Mouse (Mus musculus) hindbrain, postnatal 0 days (tissue): Measurements from ENCODE around the gene Vdr. TPM values are rescaled to one million over a fixed set of nuclear protein-coding genes. Genes with fewer than 3 reads are reported as not detected.
A peak's percentile ranks its signal among the peaks of the same experiment; 100 is the strongest.

Experiments
- ATAC-seq: fragments of 200-750 bp; cut with Nextera tagmentation; 2 replicates; pipeline ENCODE4 v1.8.0; 2017; ENCODE audit warnings: mild to moderate bottlenecking, moderate TSS enrichment, moderate library complexity
- DNase-seq: peaks from one replicate; pipeline ENCODE4 v3.0.0-alpha.2; 2015; ENCODE audit warnings: low spot score
- H3K27ac ChIP-seq: fragments of 300-500 bp; sonication (generic); 2 replicates; pipeline ENCODE4 v1.5.1; 2014; ENCODE audit warnings: mild to moderate bottlenecking
- H3K27me3 ChIP-seq: fragments of 300-500 bp; sonication (generic); 2 replicates; pipeline ENCODE4 v1.6.1; 2014; ENCODE audit warnings: low read length, mixed read lengths; ENCODE audit not compliant: insufficient read depth
- H3K36me3 ChIP-seq: fragments of 300-500 bp; sonication (generic); 2 replicates; pipeline ENCODE4 v1.6.1; 2014; ENCODE audit warnings: low read length, mixed read lengths; ENCODE audit not compliant: insufficient read depth
- H3K4me1 ChIP-seq: fragments of 300-500 bp; sonication (generic); 2 replicates; pipeline ENCODE4 v1.6.1; 2014; ENCODE audit warnings: antibody characterized with exemption, low read length, mixed read lengths; ENCODE audit not compliant: insufficient read depth
- H3K4me2 ChIP-seq: fragments of 300-500 bp; sonication (generic); 2 replicates; pipeline ENCODE4 v1.6.1; 2014; ENCODE audit warnings: low read depth, mild to moderate bottlenecking, low read length, moderate library complexity, mixed read lengths
- H3K4me3 ChIP-seq: fragments of 300-500 bp; sonication (generic); 2 replicates; pipeline ENCODE4 v1.5.1; 2014; ENCODE audit warnings: low read length
- H3K9ac ChIP-seq: fragments of 300-500 bp; sonication (generic); replicated peaks from 2 replicates; pipeline ENCODE4 v1.6.1; 2014; ENCODE audit warnings: mild to moderate bottlenecking, low read length, moderate library complexity, mixed read lengths
- H3K9me3 ChIP-seq: fragments of 300-500 bp; sonication (generic); 2 replicates; pipeline ENCODE4 v1.6.1; 2016; ENCODE audit warnings: low read length, mixed read lengths
- CTCF ChIP-seq: IDR thresholded peaks from 2 replicates; pipeline ENCODE4 v1.5.1; 2016; ENCODE audit warnings: antibody characterized with exemption, control low read depth, low read depth
- WGBS: fragments of 180-500 bp; shearing (Covaris S2); extraction: QIAGEN DNeasy Blood & Tissue Kit; methylation state at CpG from one replicate; pipeline ENCODE4 v1.1.7; 2014; 5-methylcytosine and 5-hydroxymethylcytosine counted together
- polyA plus RNA-seq: library from polyadenylated mRNA; unstranded; fragments of >200 nt; fragmentation: Nextera tagmentation; extraction: Ambion mirVana; gene quantifications from 2 replicates; pipeline ENCODE4 v1.2.1, GENCODE M21; 2015
- total RNA-seq: library from RNA; depleted of rRNA; stranded (reverse); fragments of >200 nt; gene quantifications from 2 replicates; pipeline ENCODE4 v1.2.3, GENCODE M21; 2014

The Vdr gene
- total and polyA plus RNA-seq, 2 experiments from 2014 or later, result 0.26 to 0.76 TPM

DNA sequence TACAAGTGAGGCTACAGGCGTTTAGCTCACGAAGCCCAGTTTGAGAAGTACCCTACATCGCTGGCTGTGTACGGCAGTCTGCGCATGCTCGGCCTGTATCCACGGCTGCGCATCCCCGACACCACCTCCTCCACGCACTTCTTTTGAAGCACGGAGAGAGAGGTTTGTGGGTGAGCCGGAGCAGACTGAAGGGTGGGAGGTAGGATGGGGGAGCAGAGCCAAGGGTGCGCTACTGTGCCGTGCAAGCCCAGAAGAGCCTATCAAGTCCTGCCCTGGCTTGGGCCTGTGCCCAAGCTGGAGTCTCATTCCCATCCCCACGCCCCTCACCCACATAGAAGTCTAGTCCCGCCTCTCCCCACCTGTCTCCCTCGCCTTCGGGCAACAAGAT is 46.9 kb downstream of the Vdr start:
- no peak for ATAC-seq
- Histone ChIP-seq H3K4me1 (no peaks in the 10 kb centered on the region), H3K36me3 (no peaks in the 10 kb centered on the region), H3K27ac (no peak overlapping the region), H3K9ac (no peak overlapping the region), H3K27me3 (no peaks in the 10 kb centered on the region), H3K9me3 (no peaks in the 10 kb centered on the region), H3K4me2 (no peak overlapping the region), H3K4me3 (no peak overlapping the region)
- no peak for TF ChIP-seq CTCF
- DNase-seq, result no peak
- 78% methylated on average over 18 of the region's 18 CpGs for WGBS

- Histone ChIP-seq H3K27ac (no peak overlapping the region), H3K27me3 (no peaks in the 10 kb centered on the region), H3K4me3 (no peak overlapping the region), H3K9me3 (no peaks in the 10 kb centered on the region), H3K36me3 (no peaks in the 10 kb centered on the region), H3K4me1 (no peaks in the 10 kb centered on the region), H3K4me2 (no peak overlapping the region), H3K9ac (no peak overlapping the region)
- no peak for TF ChIP-seq CTCF
- 47% methylated on average over 14 of the region's 14 CpGs for WGBS
- ATAC-seq (no peak), DNase-seq (peak; percentile 15)
Measured at GRCm38 (mm10) chr15:97862881-97863493, 47.4 kb downstream of the Vdr start.

DNA sequence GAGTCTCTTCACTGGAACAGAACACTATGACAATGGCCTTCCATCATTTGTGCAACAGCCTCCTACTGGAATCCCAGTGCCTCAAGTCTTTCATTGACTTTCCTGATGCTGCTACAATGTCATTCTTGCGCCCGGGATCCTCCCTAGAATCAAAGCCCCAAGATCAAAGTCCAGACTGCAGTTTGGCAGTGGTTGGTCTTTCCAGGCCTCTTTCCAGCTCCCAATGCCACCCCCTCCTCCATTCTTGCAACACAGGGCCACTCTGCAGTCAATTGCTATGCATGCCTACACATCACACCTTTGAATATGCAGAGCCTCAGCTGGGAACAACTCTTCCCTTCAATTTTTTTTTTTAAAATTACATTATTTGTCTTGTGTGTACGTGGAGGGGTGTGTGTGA is 50.1 kb downstream of the Vdr start:
- ATAC-seq, result no peak
- H3K27ac ChIP-seq, result no peak overlapping the region
- no peak for TF ChIP-seq CTCF
- H3K4me2 ChIP-seq, result no peak overlapping the region
- 72% methylated on average over 3 of the region's 3 CpGs for WGBS
- H3K9me3 ChIP-seq, result no peaks in the 10 kb centered on the region
- H3K4me3 ChIP-seq, result no peak overlapping the region
- no peaks in the 10 kb centered on the region for H3K27me3 ChIP-seq
- H3K9ac ChIP-seq, result no peak overlapping the region
- no peaks in the 10 kb centered on the region for H3K36me3 ChIP-seq
- no peak for DNase-seq
- H3K4me1 ChIP-seq, result no peaks in the 10 kb centered on the region

- H3K36me3 ChIP-seq, result no peaks in the 10 kb centered on the region
- no peak overlapping the region for H3K27ac ChIP-seq
- 94% methylated on average over 4 of the region's 4 CpGs for whole genome bisulfite sequencing
- no peaks in the 10 kb centered on the region for H3K4me1 ChIP-seq
- TF ChIP-seq CTCF, result no peak
- H3K9me3 ChIP-seq, result no peaks in the 10 kb centered on the region
- no peak overlapping the region for H3K9ac ChIP-seq
- no peak for ATAC-seq
- no peak for DNase-seq
- no peak overlapping the region for H3K4me3 ChIP-seq
- H3K4me2 ChIP-seq, result no peak overlapping the region
- no peaks in the 10 kb centered on the region for H3K27me3 ChIP-seq
Measured at GRCm38 (mm10) chr15:97858431-97858830, 52.0 kb downstream of the Vdr start.

- Histone ChIP-seq H3K4me1 (no peaks in the 10 kb centered on the region), H3K4me3 (no peak overlapping the region), H3K9me3 (no peaks in the 10 kb centered on the region), H3K9ac (no peak overlapping the region), H3K27me3 (no peaks in the 10 kb centered on the region), H3K4me2 (no peak overlapping the region), H3K27ac (no peak overlapping the region), H3K36me3 (no peaks in the 10 kb centered on the region)
- ATAC-seq (no peak), DNase-seq (no peak)
- whole genome bisulfite sequencing, result 69% methylated on average over 6 of the region's 6 CpGs
- TF ChIP-seq CTCF, result no peak
Measured at GRCm38 (mm10) chr15:97854551-97854950, 55.9 kb downstream of the Vdr start.

DNA sequence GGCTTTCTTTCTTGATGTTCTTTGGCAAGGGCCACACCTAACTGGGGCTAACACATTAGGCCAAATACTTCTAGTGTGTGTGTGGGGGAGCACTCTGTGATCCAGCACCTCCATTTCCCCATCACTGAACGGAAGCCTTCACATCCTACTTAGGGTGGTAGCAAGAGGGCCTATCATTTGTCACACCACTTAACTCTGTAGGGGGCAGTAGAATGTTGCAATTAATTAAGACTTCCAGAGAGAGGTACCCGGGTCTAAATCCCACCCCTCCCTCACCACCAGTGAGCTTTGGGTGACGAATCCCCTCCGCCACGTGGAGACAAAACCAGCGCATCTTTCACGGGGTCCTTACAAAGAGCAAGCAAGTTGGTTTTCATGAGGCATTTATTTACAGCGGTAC is 56.4 kb downstream of the Vdr start:
- Histone ChIP-seq H3K9ac (no peak overlapping the region), H3K36me3 (no peaks in the 10 kb centered on the region)

DNA sequence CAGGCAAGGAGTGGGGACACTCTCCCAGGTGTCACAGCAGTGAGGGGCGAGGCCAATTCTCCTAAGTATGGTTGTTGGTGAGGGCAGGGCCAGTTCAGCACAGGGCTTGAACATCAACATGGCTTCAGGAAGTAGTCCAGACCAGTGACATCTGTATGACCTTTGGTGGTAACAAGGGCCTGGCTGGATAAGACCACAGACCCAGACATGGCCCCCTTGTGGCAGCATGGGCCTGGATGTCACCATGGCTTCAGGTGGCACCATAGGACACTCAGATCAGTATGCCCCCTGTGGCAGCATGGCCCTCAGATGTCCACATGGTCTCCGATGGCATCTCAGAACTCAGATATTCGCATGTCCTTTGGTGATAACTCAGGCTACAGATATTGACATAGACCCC is 58.1 kb downstream of the Vdr start:
- no peak overlapping the region for H3K4me2 ChIP-seq
- no peak for ATAC-seq
- H3K4me1 ChIP-seq, result no peaks in the 10 kb centered on the region
- no peak overlapping the region for H3K27ac ChIP-seq
- H3K9me3 ChIP-seq, result no peaks in the 10 kb centered on the region
- DNase-seq, result no peak
- H3K27me3 ChIP-seq, result no peaks in the 10 kb centered on the region
- H3K4me3 ChIP-seq, result no peak overlapping the region
- 94% methylated on average over 3 of the region's 3 CpGs for WGBS
- no peak overlapping the region for H3K9ac ChIP-seq
- H3K36me3 ChIP-seq, result no peaks in the 10 kb centered on the region
- TF ChIP-seq CTCF, result no peak

More for the DNA sequence above, 56.4 kb downstream of the Vdr start:
- ATAC-seq, result no peak
- 38% methylated on average over 8 of the region's 8 CpGs for WGBS
- no peak for DNase-seq
- H3K9me3 ChIP-seq, result no peaks in the 10 kb centered on the region
- H3K27me3 ChIP-seq, result no peaks in the 10 kb centered on the region
- TF ChIP-seq CTCF, result peak; percentile 20; the same call in 1 of the 2 replicates
- no peaks in the 10 kb centered on the region for H3K4me1 ChIP-seq
- H3K4me3 ChIP-seq, result no peak overlapping the region
- no peak overlapping the region for H3K4me2 ChIP-seq
- H3K27ac ChIP-seq, result no peak overlapping the region
